In the genomic region with DNA sequence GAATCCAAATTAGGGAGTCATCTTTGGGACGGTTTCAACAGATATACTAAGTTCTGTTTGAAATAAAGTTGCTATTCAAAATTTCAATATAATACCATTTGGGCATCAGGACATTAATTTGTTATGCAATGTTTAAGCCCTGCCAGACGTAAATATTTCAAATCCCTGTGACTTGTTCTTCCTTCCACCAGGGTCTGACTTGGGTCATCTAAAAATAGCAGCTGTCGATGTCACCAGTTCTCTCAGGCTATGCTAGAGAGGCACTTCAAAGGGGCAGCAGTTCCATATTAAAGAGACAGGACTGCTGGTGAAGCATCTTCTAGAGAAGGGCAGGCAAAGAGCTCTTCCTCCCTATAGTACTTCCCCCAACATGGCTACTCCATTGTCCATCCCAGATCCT, we compare ENCODE assay signal across 18 mouse cellular contexts.
DNase-seq lines count a peak whose midpoint lies in the region; ATAC-seq and TF ChIP-seq lines count a peak whose summit lies in the region.
"Had no signal": no experiment of that assay in that cellular context is flagged by ENCODE, and none has a peak within 500 bp of the region (broad histone marks: within the 10 kb centered on the region; RNA-seq: fewer than 3 reads in every experiment).

No protein-coding gene starts in this region.

- WGBS in lung, embryonic 15.5 days = 30% methylated on average over 3 of the region's 3 CpGs
- 25% methylated on average over 3 of the region's 3 CpGs for WGBS in lung, adult 2 months

- intact Hi-C loops in left cerebral cortex, postnatal 25 days (cut with DNase I) = no loop called here

- no peak overlapping the region for H3K27ac ChIP-seq in lung, embryonic 15.5 days
- H3K27ac ChIP-seq: embryonic facial prominence, embryonic 13.5 days; forebrain, embryonic 10.5 days; hindbrain, embryonic 14.5 days; midbrain, embryonic 13.5 days; stomach, embryonic 15.5 days had no signal

- no peak for TF ChIP-seq POLR2A in lung, adult 2 months (IDR thresholded peaks at IDR 0.05; ENCODE audit: borderline replicate concordance, extremely low read depth, low read depth, low read length)

- peak; percentile 82 for ATAC-seq in lung, embryonic 15.5 days (ENCODE audit: borderline replicate concordance, extremely low read depth, low FRiP score, low TSS enrichment)
- ATAC-seq: midbrain, embryonic 13.5 days had no signal

- TF ChIP-seq CTCF in lung, adult 2 months (IDR thresholded peaks at IDR 0.05; ENCODE audit: insufficient read depth, low read length) = no peak

- peak; percentile 5 for DNase-seq in adrenal gland, postnatal 10 days
- DNase-seq in adrenal gland, postnatal 25 days = no peak
- no peak for DNase-seq in lung, adult 2 months
- DNase-seq in heart, postnatal 4 days = peak; percentile 51
- DNase-seq in thymus, postnatal 25 days = no peak
- DNase-seq in left cerebral cortex, postnatal 25 days (ENCODE audit: low spot score in 2 of 2) = no peak
- DNase-seq in layer of hippocampus, postnatal 36 days = no peak
- DNase-seq: cerebellum, adult 2 months; gastrocnemius, postnatal 14 days; layer of hippocampus, adult 9-11 months; liver; thymus, postnatal 14 days had no signal

- H3K4me2 ChIP-seq in lung, embryonic 15.5 days = no peak overlapping the region
- H3K4me2 ChIP-seq: embryonic facial prominence, embryonic 13.5 days; hindbrain, embryonic 14.5 days; midbrain, embryonic 13.5 days; stomach, embryonic 15.5 days had no signal

- no peaks in the 10 kb centered on the region for H3K36me3 ChIP-seq in lung, embryonic 15.5 days
- H3K36me3 ChIP-seq: embryonic facial prominence, embryonic 13.5 days; forebrain, embryonic 10.5 days; midbrain, embryonic 13.5 days; stomach, embryonic 15.5 days had no signal

- H3K9me3 ChIP-seq in lung, embryonic 15.5 days = no peaks in the 10 kb centered on the region
- H3K9me3 ChIP-seq: embryonic facial prominence, embryonic 13.5 days; forebrain, embryonic 10.5 days; midbrain, embryonic 13.5 days; stomach, embryonic 15.5 days had no signal

- H3K4me1 ChIP-seq in lung, embryonic 15.5 days = 0 out of 2 replicates have a peak, but pooled peaks cover 4% of the 10 kb centered on the region
- peaks cover 4% of the 10 kb centered on the region; the same call in 1 of the 2 replicates for H3K4me1 ChIP-seq in lung, adult 2 months (ENCODE audit: control insufficient read depth, insufficient read depth, low read length)
- H3K4me1 ChIP-seq: embryonic facial prominence, embryonic 13.5 days; forebrain, embryonic 10.5 days; midbrain, embryonic 13.5 days; stomach, embryonic 15.5 days had no signal

- no peak overlapping the region for H3K9ac ChIP-seq in lung, embryonic 15.5 days
- H3K9ac ChIP-seq: embryonic facial prominence, embryonic 13.5 days; hindbrain, embryonic 14.5 days; midbrain, embryonic 13.5 days; stomach, embryonic 15.5 days had no signal

- H3K27me3 ChIP-seq in lung, embryonic 15.5 days = no peaks in the 10 kb centered on the region
- H3K27me3 ChIP-seq: embryonic facial prominence, embryonic 13.5 days; midbrain, embryonic 13.5 days; stomach, embryonic 15.5 days had no signal

- H3K4me3 ChIP-seq in lung, embryonic 15.5 days = no peak overlapping the region
- no peak overlapping the region for H3K4me3 ChIP-seq in lung, adult 2 months (replicated peaks; ENCODE audit: extremely low read depth, low read depth, low read length)
- H3K4me3 ChIP-seq: embryonic facial prominence, embryonic 13.5 days; forebrain, embryonic 10.5 days; midbrain, embryonic 13.5 days; stomach, embryonic 15.5 days had no signal

Comparison
In these comparisons a context has a peak if more than half of its experiments do, and no peak if none do; other contexts are left out.
1. DNase-seq: peak in adrenal gland, postnatal 10 days (single experiment) and heart, postnatal 4 days (single experiment); none in adrenal gland, postnatal 25 days (single experiment), lung, adult 2 months (single experiment), thymus, postnatal 25 days (single experiment), left cerebral cortex, postnatal 25 days (0 of 2) and layer of hippocampus, postnatal 36 days (0 of 2).